Mouse (Mus musculus) inflammation-experienced regulatory T-cells, adult 6 months (primary cell): ENCODE measurements around the gene Gm1673. TPM values are rescaled to one million over a fixed set of nuclear protein-coding genes. Genes with fewer than 3 reads are reported as not detected.
"Not testable (repeated sequence)": the region's sequence is repeated elsewhere in the genome, so short reads cannot be mapped to it uniquely, and the experiment has no call there.

Experiments used
- ATAC-seq: one replicate; pipeline ENCODE4 v1.8.0; 2017
- polyA plus RNA-seq, 3 experiments: library from polyadenylated mRNA; unstranded; fragments of 100-300 nt; shearing (Covaris generic); gene quantifications; one replicate each; pipeline ENCODE4 v1.2.1; 2017

Gene Gm1673
- 1 to 10 TPM in 1 of 3 experiments, not detected in 2; 1.5 TPM for polyA plus RNA-seq

- ATAC-seq, result no peak
Observed at GRCm38 (mm10) chr5:33983309-33984121, at the start of gene Gm1673. Gm1673 (plus strand) TSS chr5:33983433.

- no peak for ATAC-seq
Observed at GRCm38 (mm10) chr5:33934081-33934480, 49.2 kb upstream of the Gm1673 start.

GRCm38 (mm10) chr5:33934877-33935276 is 48.4 kb upstream of the Gm1673 start:
- no peak for ATAC-seq

- peak; percentile 12 for ATAC-seq
Observed at GRCm38 (mm10) chr5:33935700-33936111, 47.5 kb upstream of the Gm1673 start.

GRCm38 (mm10) chr5:33936120-33936707 is 47.0 kb upstream of the Gm1673 start, which contains the start of gene Nelfa:
Nelfa (minus strand) TSS chr5:33936413.
- ATAC-seq, result peak; percentile 94

GRCm38 (mm10) chr5:33937230-33937629 is 46.0 kb upstream of the Gm1673 start:
- ATAC-seq, result no peak

GRCm38 (mm10) chr5:33938448-33938847 is 44.8 kb upstream of the Gm1673 start:
- ATAC-seq, result no peak

GRCm38 (mm10) chr5:33947035-33947434 is 36.2 kb upstream of the Gm1673 start:
- not testable (repeated sequence) for ATAC-seq

- ATAC-seq, result no peak
Observed at GRCm38 (mm10) chr5:33948314-33948713, 34.9 kb upstream of the Gm1673 start.

- no peak for ATAC-seq
Observed at GRCm38 (mm10) chr5:33953471-33954185, 29.6 kb upstream of the Gm1673 start.

- peak; percentile 46 for ATAC-seq
Observed at GRCm38 (mm10) chr5:33954354-33954753, 28.9 kb upstream of the Gm1673 start.

GRCm38 (mm10) chr5:33955868-33956267 is 27.4 kb upstream of the Gm1673 start:
- no peak for ATAC-seq

GRCm38 (mm10) chr5:33959382-33959781 is 23.9 kb upstream of the Gm1673 start:
- ATAC-seq, result no peak

- ATAC-seq, result no peak
Observed at GRCm38 (mm10) chr5:33974736-33975135, 8.5 kb upstream of the Gm1673 start.

- ATAC-seq, result no peak
Observed at GRCm38 (mm10) chr5:33976267-33976666, 7.0 kb upstream of the Gm1673 start.

- ATAC-seq, result no peak
Observed at GRCm38 (mm10) chr5:33982731-33983259, 438 bp upstream of the Gm1673 start.

- ATAC-seq, result no peak
Observed at GRCm38 (mm10) chr5:33994671-33995625, 11.7 kb downstream of the Gm1673 start.

- ATAC-seq, result no peak
Observed at GRCm38 (mm10) chr5:33995843-33996693, 12.8 kb downstream of the Gm1673 start, which contains the start of gene Nat8l. Nat8l (plus strand) TSS chr5:33995984.

- ATAC-seq, result no peak
Observed at GRCm38 (mm10) chr5:33996694-33997045, 13.4 kb downstream of the Gm1673 start.

- no peak for ATAC-seq
Observed at GRCm38 (mm10) chr5:33997051-33997741, 14.0 kb downstream of the Gm1673 start.
